Mouse (Mus musculus) T-cell, adult 2 months (primary cell): ENCODE measurements around the gene Cd2.

Experiments used
- DNase-seq: peaks from one replicate; pipeline ENCODE4 v3.0.0; 2022; ENCODE audit warnings: low spot score

The Cd2 gene

GRCm38 (mm10) chr3:101228868-101229550 is 58.7 kb downstream of the Cd2 start:
- DNase-seq, result no peak

- no peak for DNase-seq
Observed at GRCm38 (mm10) chr3:101228066-101228465, 59.7 kb downstream of the Cd2 start.
